Mouse (Mus musculus) CH12.LX (cell line): ENCODE data around the gene Alox12. TPM values are rescaled to one million over a fixed set of nuclear protein-coding genes. Genes with fewer than 3 reads are reported as not detected.

Experiments used
- DNase-seq: peaks from one replicate; pipeline ENCODE4 v3.0.0-alpha.2; 2013; ENCODE audit errors: extremely low read depth
- H3K27ac ChIP-seq: 2 replicates; pipeline ENCODE4 v1.5.1; 2012; ENCODE audit warnings: low read depth, mild to moderate bottlenecking, control low read depth, moderate library complexity; ENCODE audit not compliant: insufficient read depth
- H3K27me3 ChIP-seq: replicated peaks from 2 replicates; pipeline ENCODE3; 2012; ENCODE audit warnings: inconsistent platforms
- H3K36me3 ChIP-seq, 2 experiments: replicated peaks in 1 of 2; 2 replicates each; pipeline versions ENCODE3 to v1.6.1; 2012; ENCODE audit warnings: inconsistent platforms in 1 of 2, low read length in 1 of 2, mild to moderate bottlenecking in 1 of 2, mixed read lengths in 1 of 2, moderate library complexity in 1 of 2; ENCODE audit not compliant: control insufficient read depth in 1 of 2, insufficient read depth in 1 of 2
- H3K4me1 ChIP-seq, 2 experiments: 2 replicates each; pipeline ENCODE4 v1.6.1; 2012; ENCODE audit warnings: inconsistent platforms in 1 of 2, moderate library complexity in 1 of 2; ENCODE audit not compliant: insufficient read depth in 2 of 2, control insufficient read depth in 1 of 2
- H3K4me2 ChIP-seq: 2 replicates; pipeline ENCODE4 v1.6.1; 2012; ENCODE audit warnings: low read depth, mild to moderate bottlenecking, control low read depth; ENCODE audit not compliant: poor library complexity, insufficient read depth, severe bottlenecking
- H3K4me3 ChIP-seq, 3 experiments: fragments of 150-350 bp in 1 of 3; sonication (generic) in 1 of 3; replicated peaks in 1 of 3; 2 replicates each; pipeline versions ENCODE3 to v1.5.1; 2011 to 2012; ENCODE audit warnings: low read depth in 2 of 3, low read length in 2 of 3, mild to moderate bottlenecking in 2 of 3, moderate library complexity in 2 of 3, control low read depth in 1 of 3, improper control_type of control experiment in 1 of 3, inconsistent platforms in 1 of 3, mixed read lengths in 1 of 3; ENCODE audit not compliant: poor library complexity in 1 of 3
- H3K79me2 ChIP-seq: replicated peaks from 2 replicates; pipeline ENCODE4 v1.6.1; 2012; ENCODE audit warnings: mild to moderate bottlenecking, moderate library complexity; ENCODE audit not compliant: control insufficient read depth, poor library complexity, insufficient read depth, severe bottlenecking; ENCODE audit errors: extremely low read depth
- H3K9ac ChIP-seq: 2 replicates; pipeline ENCODE4 v1.6.1; 2012; ENCODE audit warnings: low read depth, mild to moderate bottlenecking, control low read depth, moderate library complexity; ENCODE audit not compliant: insufficient read depth
- H3K9me3 ChIP-seq: replicated peaks from 2 replicates; pipeline ENCODE3; 2012; ENCODE audit warnings: low read length, inconsistent platforms, mixed read lengths
- BHLHE40 ChIP-seq: IDR thresholded peaks from 2 replicates; pipeline ENCODE4 v1.6.1; 2011; ENCODE audit warnings: mild to moderate bottlenecking, low read depth, low read length, improper control_type of control experiment
- ETS1 ChIP-seq: conservative IDR thresholded peaks from 2 replicates; pipeline ENCODE4 v1.6.1; 2012; ENCODE audit warnings: low read depth, mild to moderate bottlenecking, inconsistent platforms, low read length, improper control_type of control experiment, moderate library complexity
- JUN ChIP-seq: IDR thresholded peaks from 2 replicates; pipeline ENCODE4 v1.6.1; 2011; ENCODE audit warnings: low read depth, mild to moderate bottlenecking, low read length, improper control_type of control experiment, moderate library complexity; ENCODE audit not compliant: insufficient read depth
- MAX ChIP-seq: IDR thresholded peaks from 2 replicates; pipeline ENCODE4 v1.6.1; 2011; ENCODE audit warnings: low read length, improper control_type of control experiment
- MAZ ChIP-seq: IDR thresholded peaks from 2 replicates; pipeline ENCODE4 v1.6.1; 2012; ENCODE audit warnings: low read depth, mild to moderate bottlenecking, inconsistent platforms, low read length, improper control_type of control experiment, moderate library complexity
- MEF2A ChIP-seq: IDR thresholded peaks from 2 replicates; pipeline ENCODE4 v1.6.1; 2014; ENCODE audit warnings: low read depth, mild to moderate bottlenecking, inconsistent platforms, low read length, improper control_type of control experiment, borderline replicate concordance
- MYC ChIP-seq: IDR thresholded peaks from 2 replicates; pipeline ENCODE4 v1.6.1; 2011; ENCODE audit warnings: low read depth, mild to moderate bottlenecking, improper control_type of control experiment, low read length
- NRF1 ChIP-seq: IDR thresholded peaks from 2 replicates; pipeline ENCODE4 v1.6.1; 2014; ENCODE audit warnings: low read depth, mild to moderate bottlenecking, inconsistent platforms, low read length, improper control_type of control experiment, moderate library complexity
- PAX5 ChIP-seq: IDR thresholded peaks from 2 replicates; pipeline ENCODE4 v1.6.1; 2012; ENCODE audit warnings: low read length, inconsistent platforms, mixed read lengths
- POLR2A ChIP-seq: IDR thresholded peaks from 2 replicates; pipeline ENCODE4 v1.6.1; 2011; ENCODE audit warnings: low read depth, mild to moderate bottlenecking, improper control_type of control experiment, low read length
- POLR2AphosphoS2 ChIP-seq: IDR thresholded peaks from 2 replicates; pipeline ENCODE4 v1.6.1; 2011; ENCODE audit warnings: low read depth, low read length, improper control_type of control experiment
- SIN3A ChIP-seq: IDR thresholded peaks from 2 replicates; pipeline ENCODE4 v1.6.1; 2012; ENCODE audit warnings: low read length, improper control_type of control experiment, inconsistent platforms
- SMC3 ChIP-seq: IDR thresholded peaks from 2 replicates; pipeline ENCODE4 v1.6.1; 2011; ENCODE audit warnings: low read depth, low read length, improper control_type of control experiment
- TBP ChIP-seq: conservative IDR thresholded peaks from 2 replicates; pipeline ENCODE4 v1.6.1; 2011; ENCODE audit warnings: low read depth, low read length, improper control_type of control experiment
- USF2 ChIP-seq: conservative IDR thresholded peaks from 2 replicates; pipeline ENCODE4 v1.6.1; 2011; ENCODE audit warnings: low read depth, low read length, improper control_type of control experiment
- ZKSCAN1 ChIP-seq: IDR thresholded peaks from 2 replicates; pipeline ENCODE4 v1.6.1; 2012; ENCODE audit warnings: low read depth, inconsistent platforms, low read length, improper control_type of control experiment, borderline replicate concordance
- dilution Hi-C: fragments of 300-500 bp; cut with MboI; formaldehyde crosslinking; loops from 2 replicates; pipeline ENCODE4 v1.14.3; 2020; ENCODE audit warnings: low sequenced_read_pairs; ENCODE audit not compliant: extremely low pct_unique_long_range_greater_than_20kb, extremely low pct_ligation_motif_present
- in situ Hi-C: fragments of 300-500 bp; cut with MboI; formaldehyde crosslinking; loops from 3 replicates; pipeline ENCODE4 v1.14.3; 2019; ENCODE audit warnings: low sequenced_read_pairs, low pct_ligation_motif_present, low pct_unique_long_range_greater_than_20kb, mixed read lengths
- polyA plus RNA-seq: library from polyadenylated mRNA; unstranded; fragments of >175 nt; gene quantifications from 2 replicates; pipeline ENCODE4 v1.2.1, GENCODE M21; 2012; ENCODE audit warnings: low read depth; ENCODE audit not compliant: insufficient read length
- total RNA-seq, 2 experiments: library from RNA; depleted of rRNA; stranded (reverse); fragments of 300-350 nt in 1 of 2; fragments of >200 nt in 1 of 2; gene quantifications; 2 replicates each; pipeline ENCODE4 v1.2.3; 2012 to 2014

Alox12 gene
- total and polyA plus RNA-seq, 3 experiments, result not detected

GRCm38 (mm10) chr11:70201691-70202090 lies 53.5 kb downstream of the Alox12 start (continued):
- TF ChIP-seq USF2, result no peak
- TF ChIP-seq BHLHE40, result no peak
- TF ChIP-seq SMC3, result peak; percentile 94

GRCm38 (mm10) chr11:70200036-70200608 lies 55.0 kb downstream of the Alox12 start:
- in situ Hi-C loops, result no loop called here
- Histone ChIP-seq H3K27ac (no peak overlapping the region), H3K4me2 (no peak overlapping the region), H3K36me3 (no peaks in the 10 kb centered on the region), H3K9ac (no peak overlapping the region), H3K9me3 (peaks cover 2% of the 10 kb centered on the region), H3K4me1 (peaks cover 3 to 6% of the 10 kb centered on the region in 2 experiments; a peak in 1 of 4 replicates), H3K79me2 (no peaks in the 10 kb centered on the region), H3K4me3 (no peak overlapping the region), H3K27me3 (peaks cover 23% of the 10 kb centered on the region)
- dilution Hi-C loops, result no loop called here
- no peak for DNase-seq
- TF ChIP-seq TBP (no peak), ZKSCAN1 (no peak), POLR2AphosphoS2 (no peak), MAX (no peak), JUN (no peak), SMC3 (no peak), MYC (no peak), PAX5 (no peak), MEF2A (no peak)

- dilution Hi-C loops (no loop called here), in situ Hi-C loops (loop anchor here (5.0 kb wide), 1 partner anchor 142 kb away; no protein-coding TSS in a partner anchor)
- Histone ChIP-seq H3K36me3 (no peaks in the 10 kb centered on the region), H3K4me1 (peaks cover 3 to 6% of the 10 kb centered on the region in 2 experiments; a peak in 1 of 4 replicates), H3K4me2 (no peak overlapping the region), H3K4me3 (no peak overlapping the region), H3K27me3 (peaks cover 15% of the 10 kb centered on the region), H3K79me2 (no peaks in the 10 kb centered on the region)
- DNase-seq, result no peak
- no peak for TF ChIP-seq SIN3A
- TF ChIP-seq POLR2A, result no peak
- TF ChIP-seq ETS1, result no peak
- TF ChIP-seq MAZ, result no peak
- no peak for TF ChIP-seq NRF1
- TF ChIP-seq, all 38 proteins: peak for 0
- Histone ChIP-seq H3K9me3 (peaks cover 2% of the 10 kb centered on the region), H3K27ac (no peak overlapping the region), H3K9ac (no peak overlapping the region)
Observed at GRCm38 (mm10) chr11:70199107-70199506, 56.0 kb downstream of the Alox12 start.
